Mouse (Mus musculus) CH12.LX (cell line): ENCODE results near the gene Cdh16. TPM values are rescaled to one million over a fixed set of nuclear protein-coding genes. Genes with fewer than 3 reads are reported as not detected.

Source experiments
- DNase-seq: peaks from one replicate; pipeline ENCODE4 v3.0.0-alpha.2; 2013; ENCODE audit errors: extremely low read depth
- H3K27ac ChIP-seq: 2 replicates; pipeline ENCODE4 v1.5.1; 2012; ENCODE audit warnings: low read depth, mild to moderate bottlenecking, control low read depth, moderate library complexity; ENCODE audit not compliant: insufficient read depth
- H3K27me3 ChIP-seq: replicated peaks from 2 replicates; pipeline ENCODE3; 2012; ENCODE audit warnings: inconsistent platforms
- H3K36me3 ChIP-seq, 2 experiments: replicated peaks in 1 of 2; 2 replicates each; pipeline versions ENCODE3 to v1.6.1; 2012; ENCODE audit warnings: inconsistent platforms in 1 of 2, low read length in 1 of 2, mild to moderate bottlenecking in 1 of 2, mixed read lengths in 1 of 2, moderate library complexity in 1 of 2; ENCODE audit not compliant: control insufficient read depth in 1 of 2, insufficient read depth in 1 of 2
- H3K4me1 ChIP-seq, 2 experiments: 2 replicates each; pipeline ENCODE4 v1.6.1; 2012; ENCODE audit warnings: inconsistent platforms in 1 of 2, moderate library complexity in 1 of 2; ENCODE audit not compliant: insufficient read depth in 2 of 2, control insufficient read depth in 1 of 2
- H3K4me2 ChIP-seq: 2 replicates; pipeline ENCODE4 v1.6.1; 2012; ENCODE audit warnings: low read depth, mild to moderate bottlenecking, control low read depth; ENCODE audit not compliant: poor library complexity, insufficient read depth, severe bottlenecking
- H3K4me3 ChIP-seq, 3 experiments: fragments of 150-350 bp in 1 of 3; sonication (generic) in 1 of 3; replicated peaks in 1 of 3; 2 replicates each; pipeline versions ENCODE3 to v1.5.1; 2011 to 2012; ENCODE audit warnings: low read depth in 2 of 3, low read length in 2 of 3, mild to moderate bottlenecking in 2 of 3, moderate library complexity in 2 of 3, control low read depth in 1 of 3, improper control_type of control experiment in 1 of 3, inconsistent platforms in 1 of 3, mixed read lengths in 1 of 3; ENCODE audit not compliant: poor library complexity in 1 of 3
- H3K79me2 ChIP-seq: replicated peaks from 2 replicates; pipeline ENCODE4 v1.6.1; 2012; ENCODE audit warnings: mild to moderate bottlenecking, moderate library complexity; ENCODE audit not compliant: control insufficient read depth, poor library complexity, insufficient read depth, severe bottlenecking; ENCODE audit errors: extremely low read depth
- H3K9ac ChIP-seq: 2 replicates; pipeline ENCODE4 v1.6.1; 2012; ENCODE audit warnings: low read depth, mild to moderate bottlenecking, control low read depth, moderate library complexity; ENCODE audit not compliant: insufficient read depth
- H3K9me3 ChIP-seq: replicated peaks from 2 replicates; pipeline ENCODE3; 2012; ENCODE audit warnings: low read length, inconsistent platforms, mixed read lengths
- CHD1 ChIP-seq: IDR thresholded peaks from 2 replicates; pipeline ENCODE4 v1.6.1; 2012; ENCODE audit warnings: low read depth, low read length, improper control_type of control experiment, inconsistent platforms
- ETS1 ChIP-seq: conservative IDR thresholded peaks from 2 replicates; pipeline ENCODE4 v1.6.1; 2012; ENCODE audit warnings: low read depth, mild to moderate bottlenecking, inconsistent platforms, low read length, improper control_type of control experiment, moderate library complexity
- GABPA ChIP-seq: IDR thresholded peaks from 2 replicates; pipeline ENCODE4 v1.6.1; 2012; ENCODE audit warnings: low read depth, low read length, improper control_type of control experiment, inconsistent platforms; ENCODE audit not compliant: insufficient replicate concordance
- MAX ChIP-seq: IDR thresholded peaks from 2 replicates; pipeline ENCODE4 v1.6.1; 2011; ENCODE audit warnings: low read length, improper control_type of control experiment
- MXI1 ChIP-seq: IDR thresholded peaks from 2 replicates; pipeline ENCODE4 v1.6.1; 2011; ENCODE audit warnings: mild to moderate bottlenecking, low read depth, low read length, improper control_type of control experiment
- POLR2A ChIP-seq: IDR thresholded peaks from 2 replicates; pipeline ENCODE4 v1.6.1; 2011; ENCODE audit warnings: low read depth, mild to moderate bottlenecking, improper control_type of control experiment, low read length
- SIN3A ChIP-seq: IDR thresholded peaks from 2 replicates; pipeline ENCODE4 v1.6.1; 2012; ENCODE audit warnings: low read length, improper control_type of control experiment, inconsistent platforms
- TBP ChIP-seq: conservative IDR thresholded peaks from 2 replicates; pipeline ENCODE4 v1.6.1; 2011; ENCODE audit warnings: low read depth, low read length, improper control_type of control experiment
- UBTF ChIP-seq: IDR thresholded peaks from 2 replicates; pipeline ENCODE4 v1.6.1; 2012; ENCODE audit warnings: low read depth, mild to moderate bottlenecking, inconsistent platforms, low read length, improper control_type of control experiment, moderate library complexity
- USF2 ChIP-seq: conservative IDR thresholded peaks from 2 replicates; pipeline ENCODE4 v1.6.1; 2011; ENCODE audit warnings: low read depth, low read length, improper control_type of control experiment
- dilution Hi-C: fragments of 300-500 bp; cut with MboI; formaldehyde crosslinking; loops from 2 replicates; pipeline ENCODE4 v1.14.3; 2020; ENCODE audit warnings: low sequenced_read_pairs; ENCODE audit not compliant: extremely low pct_unique_long_range_greater_than_20kb, extremely low pct_ligation_motif_present
- in situ Hi-C: fragments of 300-500 bp; cut with MboI; formaldehyde crosslinking; loops from 3 replicates; pipeline ENCODE4 v1.14.3; 2019; ENCODE audit warnings: low sequenced_read_pairs, low pct_ligation_motif_present, low pct_unique_long_range_greater_than_20kb, mixed read lengths
- polyA plus RNA-seq: library from polyadenylated mRNA; unstranded; fragments of >175 nt; gene quantifications from 2 replicates; pipeline ENCODE4 v1.2.1, GENCODE M21; 2012; ENCODE audit warnings: low read depth; ENCODE audit not compliant: insufficient read length
- total RNA-seq, 2 experiments: library from RNA; depleted of rRNA; stranded (reverse); fragments of 300-350 nt in 1 of 2; fragments of >200 nt in 1 of 2; gene quantifications; 2 replicates each; pipeline ENCODE4 v1.2.3; 2012 to 2014

Gene Cdh16
- total and polyA plus RNA-seq, 3 experiments, result not detected

- Histone ChIP-seq H3K4me2 (no peak overlapping the region), H3K27ac (no peak overlapping the region), H3K4me1 (peaks cover 3 to 33% of the 10 kb centered on the region in 2 experiments; a peak in 2 of 4 replicates), H3K9me3 (no peaks in the 10 kb centered on the region), H3K9ac (no peak overlapping the region), H3K4me3 (no peak overlapping the region), H3K36me3 (peaks cover 23 to 48% of the 10 kb centered on the region in 2 experiments), H3K79me2 (peaks cover 7% of the 10 kb centered on the region; the same call in 1 of the 2 replicates), H3K27me3 (no peaks in the 10 kb centered on the region)
- dilution Hi-C loops, result no loop called here
- TF ChIP-seq POLR2A (no peak), SIN3A (no peak), TBP (no peak), GABPA (no peak)
- no peak for DNase-seq
- in situ Hi-C loops, result no loop called here
Measured at GRCm38 (mm10) chr8:104593536-104594325, 30.5 kb downstream of the Cdh16 start.

GRCm38 (mm10) chr8:104592566-104592965 is 31.6 kb downstream of the Cdh16 start:
- H3K27ac ChIP-seq, result no peak overlapping the region
- dilution Hi-C loops, result no loop called here

GRCm38 (mm10) chr8:104591856-104592255 is 32.3 kb downstream of the Cdh16 start:
- in situ Hi-C loops (no loop called here), dilution Hi-C loops (no loop called here)
- no peak for TF ChIP-seq UBTF
- no peak for TF ChIP-seq CHD1
- no peak for TF ChIP-seq USF2
- TF ChIP-seq MAX, result no peak
- H3K79me2 ChIP-seq, result peaks cover 7% of the 10 kb centered on the region; the same call in 1 of the 2 replicates
- H3K4me2 ChIP-seq, result peak overlapping the region; percentile 57
- H3K4me3 ChIP-seq, result peak overlapping the region; percentile 80 to 95 (median 89)
- H3K36me3 ChIP-seq, result peaks cover 23 to 33% of the 10 kb centered on the region in 2 experiments
- no peaks in the 10 kb centered on the region for H3K27me3 ChIP-seq
- H3K27ac ChIP-seq, result no peak overlapping the region
- H3K9me3 ChIP-seq, result no peaks in the 10 kb centered on the region
- peaks cover 3 to 33% of the 10 kb centered on the region in 2 experiments; a peak in 2 of 4 replicates for H3K4me1 ChIP-seq
- peak overlapping the region; percentile 67 for H3K9ac ChIP-seq
- DNase-seq, result no peak

More at GRCm38 (mm10) chr8:104592566-104592965, 31.6 kb downstream of the Cdh16 start:
- in situ Hi-C loops, result no loop called here
- Histone ChIP-seq H3K79me2 (peaks cover 7% of the 10 kb centered on the region; the same call in 1 of the 2 replicates), H3K9me3 (no peaks in the 10 kb centered on the region), H3K27me3 (no peaks in the 10 kb centered on the region), H3K4me1 (peaks cover 3 to 33% of the 10 kb centered on the region in 2 experiments; a peak in 2 of 4 replicates), H3K36me3 (peaks cover 23 to 39% of the 10 kb centered on the region in 2 experiments)
- no peak for TF ChIP-seq ETS1
- 0 out of 2 replicates have a peak, but pooled peaks have one; percentile 31 for TF ChIP-seq MXI1
- TF ChIP-seq, all 38 proteins: peak for 1
- Histone ChIP-seq H3K4me2 (0 out of 2 replicates have a peak overlapping the region, but pooled peaks have one; percentile 57), H3K9ac (no peak overlapping the region), H3K4me3 (peak overlapping the region in 1 of 3 experiments; percentile 89)
- no peak for DNase-seq
